Mouse (Mus musculus) thymus, postnatal 0 days (tissue): ENCODE data around the gene Tlcd2. TPM values are rescaled to one million over a fixed set of nuclear protein-coding genes. Genes with fewer than 3 reads are reported as not detected.

Experiments
- DNase-seq: peaks from one replicate; pipeline ENCODE4 v3.0.0-alpha.2; 2015; ENCODE audit warnings: low spot score
- polyA plus RNA-seq: library from polyadenylated mRNA; unstranded; fragments of >200 nt; fragmentation: Nextera tagmentation; extraction: Ambion mirVana; gene quantifications from 2 replicates; pipeline ENCODE4 v1.2.1, GENCODE M21; 2015

Tlcd2 gene
- 9.7 and 13.8 TPM in 2 replicates for polyA plus RNA-seq

DNA sequence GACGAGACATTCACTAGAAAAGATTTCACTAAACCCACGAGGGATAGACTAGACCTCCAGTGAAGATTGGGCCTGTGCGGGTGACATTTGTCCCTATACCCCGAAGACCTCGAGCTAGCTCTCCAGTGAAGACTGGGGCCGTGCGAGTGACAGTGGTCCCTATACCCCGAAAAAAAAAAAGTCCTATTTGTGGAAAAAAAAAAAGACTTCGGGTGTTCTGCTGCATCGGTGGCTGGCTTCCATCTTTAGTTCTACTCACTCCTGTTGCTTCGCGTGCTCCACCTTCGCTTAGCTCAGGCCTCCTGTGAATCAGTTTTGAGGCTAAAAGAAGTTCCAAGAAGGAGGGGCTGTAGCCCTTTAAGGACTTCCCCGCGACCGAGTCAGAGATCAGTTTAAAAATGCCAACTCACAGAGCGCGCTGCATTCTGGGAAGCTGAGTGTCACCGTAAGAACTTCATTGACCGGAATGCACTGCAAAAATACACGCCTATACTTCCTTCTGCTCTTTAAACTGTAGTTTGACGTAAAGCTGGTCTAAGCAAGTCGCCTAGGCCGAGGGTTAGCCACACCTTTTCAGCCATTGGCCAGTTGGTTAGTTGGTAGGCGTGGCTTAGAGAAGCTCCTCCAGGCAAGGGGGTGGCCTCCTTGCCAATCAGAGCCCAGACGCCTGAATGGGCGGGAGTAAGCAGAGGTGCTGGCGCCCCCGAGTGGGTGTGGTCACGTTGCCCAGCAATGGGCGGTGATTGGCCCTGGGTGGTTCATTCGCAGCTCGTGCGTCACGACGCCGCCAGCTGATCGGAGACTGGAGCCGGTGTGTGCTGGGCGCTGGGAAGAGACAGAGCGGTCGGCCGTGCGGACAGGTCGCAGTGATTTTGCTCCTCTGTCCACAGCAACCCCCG lies at the start of gene Tlcd2:
TSS of gene Tlcd2 (plus strand) at position 872 of the 899 bp plus-strand sequence.
- DNase-seq, result peak; percentile 100

DNA sequence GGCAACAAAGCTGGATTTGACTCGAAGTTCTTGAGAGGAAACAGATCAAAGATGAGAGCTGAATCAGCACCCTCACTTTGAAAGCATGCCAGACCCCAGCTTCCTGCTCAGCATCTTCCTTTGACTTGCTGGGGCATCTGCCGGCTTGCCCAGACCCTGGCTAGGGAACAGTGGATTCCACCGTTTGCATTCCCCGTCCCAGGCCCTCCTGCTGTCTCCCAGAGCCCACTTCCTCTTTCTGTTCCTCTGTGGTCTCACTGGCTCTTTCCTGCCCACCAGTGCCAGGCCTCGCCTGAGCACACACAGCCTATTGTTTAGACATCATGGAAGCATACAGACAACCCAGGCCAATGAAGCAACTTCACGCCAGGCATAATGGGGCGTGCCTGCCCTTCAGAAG lies 46.4 kb upstream of the Tlcd2 start:
- peak; percentile 61 for DNase-seq

DNA sequence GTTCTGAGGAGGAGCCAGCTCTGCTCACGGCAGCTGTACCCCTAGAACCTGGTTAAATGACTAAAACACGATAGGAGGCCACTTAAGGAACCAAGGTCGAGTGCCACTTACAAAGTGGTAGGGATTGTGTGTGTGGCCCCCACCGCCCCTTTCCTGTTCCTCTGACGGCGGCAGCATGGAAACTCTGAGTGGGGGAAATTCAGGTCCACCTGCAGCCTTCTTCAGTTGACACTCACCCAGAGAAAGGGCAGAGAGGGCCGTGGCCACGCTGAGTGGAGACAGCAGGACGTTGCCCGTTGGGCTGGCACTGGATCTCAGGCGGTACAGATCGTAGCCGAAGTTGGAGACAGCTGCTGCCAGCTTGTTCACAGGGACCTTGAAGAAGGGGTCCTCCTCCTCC lies 45.5 kb upstream of the Tlcd2 start:
- DNase-seq, result no peak

GRCm38 (mm10) chr11:75420037-75420436 lies 41.5 kb upstream of the Tlcd2 start:
- no peak for DNase-seq

DNA sequence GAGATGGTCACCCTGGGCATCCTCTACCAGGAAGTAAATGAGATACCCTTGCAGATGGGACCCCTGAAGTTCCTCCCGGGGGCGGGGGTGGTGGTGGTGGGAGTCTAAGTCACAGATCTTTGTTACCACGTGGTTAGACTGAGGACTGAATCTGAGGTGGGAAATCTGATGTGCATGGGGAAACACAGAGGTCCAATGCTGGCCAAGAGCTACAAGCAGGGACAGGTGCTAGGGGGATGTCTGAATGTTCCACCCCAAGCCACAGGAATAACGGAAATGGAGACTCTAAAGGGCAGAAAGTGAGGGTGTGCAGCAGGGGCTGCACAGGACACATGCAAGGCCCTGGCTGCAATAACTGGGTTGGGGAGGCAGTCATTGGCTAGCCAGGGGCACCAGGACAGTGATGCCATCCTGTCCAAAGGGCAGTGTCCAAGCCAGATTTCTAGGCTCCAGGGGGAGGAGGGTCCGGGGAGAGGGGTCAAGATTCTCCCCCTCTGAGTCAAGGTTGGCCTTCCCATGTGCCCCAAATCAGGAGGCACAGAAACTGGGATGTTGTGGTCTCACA lies 40.6 kb upstream of the Tlcd2 start:
- no peak for DNase-seq

DNA sequence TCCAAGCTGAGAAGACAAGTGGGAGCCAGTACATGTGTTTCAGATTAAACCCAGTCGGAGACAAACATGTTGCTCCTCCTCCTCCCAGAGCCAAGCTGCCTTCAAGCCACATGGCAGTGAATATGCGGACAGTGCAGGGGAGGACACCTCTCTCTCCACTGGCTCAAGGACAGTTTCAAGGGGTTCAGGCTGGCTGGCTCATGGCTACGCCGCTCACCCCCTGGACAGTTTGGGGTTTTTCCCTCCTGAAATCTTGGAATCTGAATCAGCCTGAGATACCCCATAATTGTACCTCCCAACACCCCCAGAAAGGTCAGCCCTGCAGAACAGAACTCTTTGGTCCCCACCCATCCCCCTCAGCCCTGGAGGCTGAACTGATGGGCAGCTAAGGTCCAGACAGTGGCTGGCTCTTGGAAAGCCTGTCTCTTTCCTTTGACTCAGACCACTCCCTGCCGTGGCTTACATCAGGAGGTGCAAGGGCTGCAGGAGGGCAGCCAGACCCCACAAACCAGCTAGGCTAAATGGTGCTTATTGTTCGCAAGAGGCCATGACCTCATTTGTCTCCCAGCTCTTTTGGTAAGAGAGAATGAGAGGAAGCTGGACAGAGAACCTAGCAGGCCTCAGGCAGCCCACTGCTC lies 40.0 kb upstream of the Tlcd2 start:
- no peak for DNase-seq

DNA sequence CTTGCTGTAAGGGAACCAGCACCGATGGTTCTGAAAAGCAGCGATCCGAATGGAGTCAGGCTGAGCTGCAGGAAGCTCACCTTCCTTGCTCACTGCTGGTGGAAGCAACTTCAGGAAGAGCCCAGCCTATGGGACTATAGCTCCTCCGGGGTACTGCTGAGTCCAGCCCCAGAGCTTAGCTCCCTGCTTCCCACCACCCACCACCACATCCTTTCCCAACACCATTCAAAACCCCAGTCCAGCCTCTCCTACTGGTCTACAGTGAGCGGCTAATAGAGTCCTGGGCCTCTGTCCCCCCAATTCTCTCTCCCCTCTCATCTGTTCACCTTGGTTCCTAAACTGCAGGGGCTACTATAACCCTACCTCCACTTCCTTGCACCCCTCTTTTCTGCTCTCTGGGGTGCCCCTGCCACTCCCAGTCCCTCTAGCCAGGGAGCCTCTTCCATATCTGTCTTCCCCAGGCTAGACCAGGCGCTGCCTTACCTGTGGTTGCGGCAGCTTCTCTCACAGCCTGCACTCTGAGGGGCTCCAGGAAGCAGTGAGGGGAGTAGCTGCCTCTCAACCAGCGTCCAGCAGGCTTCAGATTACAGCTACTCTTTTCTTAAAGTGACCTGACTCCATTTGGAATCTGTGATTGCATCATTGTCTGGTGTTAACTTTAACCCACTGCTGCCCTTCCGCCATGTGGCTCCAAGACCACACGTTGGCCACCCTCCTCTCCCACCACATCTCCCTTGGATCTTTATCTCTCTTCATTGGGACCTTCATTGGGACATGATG lies 39.3 kb upstream of the Tlcd2 start, which contains the start of gene Serpinf1:
TSS of gene Serpinf1 (minus strand) at position 689 of the 780 bp plus-strand sequence.
- no peak for DNase-seq

DNA sequence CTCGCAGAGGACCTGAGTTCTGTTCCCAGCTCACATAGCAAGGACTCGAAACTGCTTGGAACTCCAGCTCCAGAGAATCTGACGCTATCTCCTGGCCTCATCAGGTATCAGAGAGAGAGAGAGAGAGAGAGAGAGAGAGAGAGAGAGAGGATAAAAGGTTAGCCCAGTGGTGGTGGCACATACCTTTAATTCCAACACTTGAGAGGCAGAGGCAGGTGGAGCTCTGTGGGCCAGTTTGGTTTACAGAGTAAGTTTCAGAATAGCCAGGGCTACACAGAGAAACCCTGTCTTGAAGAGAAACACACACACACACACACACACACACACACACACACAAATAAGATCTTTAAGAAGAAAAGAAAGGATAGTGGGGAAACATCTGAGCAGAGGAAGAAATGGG lies 38.4 kb upstream of the Tlcd2 start:
- DNase-seq, result no peak

DNA sequence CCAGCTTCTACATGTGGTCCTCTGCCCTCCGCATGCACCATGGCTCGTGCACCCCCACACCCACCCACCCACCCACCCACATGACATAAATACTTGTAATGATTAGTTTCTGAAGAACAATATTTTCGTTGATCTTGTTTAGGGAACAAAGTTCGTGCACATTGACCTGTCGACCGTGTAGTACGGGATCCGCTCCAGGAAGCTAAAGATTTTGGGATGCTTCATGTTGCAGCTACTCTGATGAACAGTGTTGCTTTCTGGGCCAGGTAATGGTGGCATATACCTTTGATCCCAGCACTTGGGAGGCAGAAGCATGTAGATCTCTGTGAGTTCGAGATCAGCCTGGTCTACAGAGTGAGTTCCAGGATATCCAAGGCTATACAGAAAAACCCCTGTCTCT lies 37.5 kb upstream of the Tlcd2 start:
- DNase-seq, result no peak

DNA sequence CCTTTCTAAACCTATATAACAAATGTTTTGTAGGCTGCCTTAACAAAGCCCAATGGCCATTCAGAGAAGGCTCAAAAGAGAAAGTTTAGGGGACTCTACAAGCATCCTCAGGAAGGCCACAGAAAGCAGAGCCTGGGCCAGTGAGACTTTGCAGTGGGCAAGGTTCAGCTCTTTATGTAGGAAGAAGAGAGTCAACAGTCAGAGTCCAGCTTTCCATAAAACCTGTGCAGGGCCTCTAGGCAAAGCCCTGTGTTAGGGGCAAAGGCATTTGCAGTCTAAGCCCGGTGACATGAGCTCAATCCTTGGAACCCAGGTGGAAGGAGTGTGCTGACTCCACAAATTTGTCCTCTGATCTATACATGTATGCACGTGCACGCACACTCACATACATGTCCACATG lies 37.1 kb upstream of the Tlcd2 start:
- DNase-seq, result no peak

GRCm38 (mm10) chr11:75429019-75429705 lies 32.4 kb upstream of the Tlcd2 start:
- DNase-seq, result peak; percentile 82

DNA sequence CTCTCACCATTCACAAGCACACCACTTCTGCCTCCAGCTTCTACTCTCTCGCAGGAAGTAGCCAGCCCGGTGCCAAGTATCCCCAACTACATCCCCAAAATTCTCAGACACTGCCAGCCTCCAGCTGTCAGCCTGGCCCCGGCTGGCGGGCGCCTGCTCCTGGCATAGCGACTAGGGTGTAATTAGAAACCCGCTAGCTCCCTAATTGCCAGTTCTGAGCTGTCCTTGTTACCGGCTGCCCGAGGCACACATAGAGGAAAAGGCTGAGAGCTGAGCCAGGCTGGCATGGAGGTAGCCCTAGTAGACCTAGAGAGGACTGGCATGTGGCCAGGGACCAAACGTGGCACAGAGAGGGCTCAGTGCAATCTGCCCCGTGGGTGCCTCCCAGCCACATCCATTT lies 30.2 kb upstream of the Tlcd2 start:
- no peak for DNase-seq

DNA sequence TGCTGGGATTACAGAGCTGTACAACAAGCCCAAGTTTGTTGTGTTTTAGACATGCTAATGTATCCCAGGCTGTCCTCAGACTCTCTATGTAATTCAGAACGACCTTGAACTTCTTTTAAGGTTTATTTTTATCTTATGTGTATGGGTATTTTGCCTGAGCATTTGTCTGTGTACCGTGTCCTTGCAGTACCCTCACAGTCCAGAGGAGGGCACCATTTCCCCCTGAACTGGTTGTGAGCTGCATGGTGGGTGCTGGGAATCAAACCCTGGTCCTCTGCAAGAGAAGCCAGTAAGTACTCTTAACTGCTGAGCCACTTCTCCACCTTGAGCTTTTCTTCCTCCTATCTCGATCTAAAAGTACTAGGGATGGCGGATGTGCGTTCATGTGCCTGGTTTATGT lies 27.4 kb upstream of the Tlcd2 start:
- DNase-seq, result no peak

- no peak for DNase-seq
These were observed 23.3 kb upstream of the Tlcd2 start for GRCm38 (mm10) chr11:75438194-75438593.

GRCm38 (mm10) chr11:75438804-75439203 lies 22.7 kb upstream of the Tlcd2 start:
- DNase-seq, result no peak

- DNase-seq, result no peak
These were observed 22.2 kb upstream of the Tlcd2 start, which contains the start of gene Serpinf2 for GRCm38 (mm10) chr11:75439363-75439762. TSS of gene Serpinf2 (minus strand) at chr11:75439591.

DNA sequence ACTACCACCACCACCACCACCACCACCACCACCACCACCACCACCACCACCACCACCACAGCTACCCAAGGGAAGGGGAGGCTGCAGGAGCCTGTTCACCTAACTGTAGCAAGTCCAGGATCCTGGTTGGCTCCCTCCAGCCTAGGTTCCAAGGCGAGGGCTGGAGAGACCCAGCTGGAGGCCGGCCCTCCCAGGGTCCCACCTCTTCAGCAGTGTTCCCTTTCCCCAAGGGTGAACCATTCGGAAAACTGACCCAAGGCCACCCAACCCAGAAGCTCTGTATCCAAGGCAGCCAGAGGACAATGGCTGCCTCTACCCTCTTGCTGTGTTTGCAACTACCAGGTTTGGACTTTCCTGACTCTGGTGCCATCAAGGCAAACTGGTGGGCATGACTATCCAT lies 21.6 kb upstream of the Tlcd2 start:
- DNase-seq, result no peak

DNA sequence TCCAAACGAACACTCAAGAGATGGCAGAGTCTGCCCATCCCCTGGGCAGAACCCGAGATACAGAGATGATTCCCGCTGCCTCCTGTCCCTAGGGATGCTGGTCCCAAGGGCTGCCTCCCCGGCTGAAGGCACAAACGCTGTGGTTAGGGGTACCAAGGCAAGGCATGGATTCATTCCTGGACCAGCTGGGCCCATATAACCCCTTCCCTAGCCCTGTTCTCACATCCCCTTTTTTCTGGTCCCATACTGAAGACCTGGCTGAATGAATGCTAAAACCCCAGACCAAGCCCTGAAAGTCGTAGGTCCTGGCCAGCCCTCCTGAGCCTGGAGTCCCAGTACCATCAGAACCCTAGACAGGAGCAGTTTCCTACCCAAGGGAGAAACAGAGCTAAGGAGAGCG lies 20.5 kb upstream of the Tlcd2 start:
- no peak for DNase-seq

GRCm38 (mm10) chr11:75441601-75442000 lies 19.9 kb upstream of the Tlcd2 start:
- no peak for DNase-seq

GRCm38 (mm10) chr11:75443711-75444110 lies 17.8 kb upstream of the Tlcd2 start:
- no peak for DNase-seq

DNA sequence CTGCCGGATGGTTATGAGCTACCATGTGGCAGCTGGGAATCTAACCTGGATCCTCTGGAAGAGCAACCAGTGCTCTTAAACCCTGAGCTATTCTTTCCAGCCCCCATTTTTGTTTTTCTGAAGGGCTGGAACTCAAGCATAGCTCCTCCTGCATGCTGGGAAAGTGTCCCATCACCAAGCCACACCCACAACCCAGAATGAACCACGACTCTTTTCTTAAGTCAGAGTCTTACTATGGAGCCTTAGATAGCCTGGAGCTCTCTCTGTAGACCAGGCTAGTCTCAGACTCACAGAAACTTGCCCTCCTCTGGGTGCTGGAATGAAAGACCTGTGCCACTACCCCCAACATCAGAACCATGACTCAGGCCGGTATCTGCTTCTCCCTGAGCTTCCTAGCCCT lies 12.9 kb upstream of the Tlcd2 start:
- DNase-seq, result no peak
